Mouse (Mus musculus): Measurements from ENCODE around the gene Mup12. TPM values are rescaled to one million over a fixed set of nuclear protein-coding genes. Genes with fewer than 3 reads are reported as not detected.
"Not testable (repeated sequence)": the region's sequence is repeated elsewhere in the genome, so short reads cannot be mapped to it uniquely, and the experiment has no call there.

The Mup12 gene
- polyA plus RNA-seq (2014; fragmentation: Nextera tagmentation; extraction: Ambion mirVana), result not detected in 2 replicates

DNA sequence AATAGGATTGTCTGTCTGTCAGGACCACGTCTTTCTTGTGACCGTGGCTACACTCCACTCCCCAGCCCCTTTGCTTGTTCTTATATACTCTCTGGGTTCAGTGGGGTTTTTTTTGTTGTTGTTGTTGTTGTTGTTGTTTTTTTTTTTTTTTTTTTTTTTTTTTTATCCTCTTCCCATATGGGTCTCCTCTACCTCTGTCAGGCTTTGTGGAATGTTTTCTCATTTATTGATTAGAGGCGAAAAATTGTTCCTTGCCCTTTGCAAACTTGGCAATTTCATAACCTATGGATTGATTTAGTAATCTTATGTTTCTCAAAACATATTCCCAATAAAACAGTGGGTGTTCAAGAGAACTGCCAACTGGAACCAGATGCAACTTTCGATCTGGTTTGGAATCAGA is at the start of gene Mup12:
Mup12 (minus strand) TSS at position 101 of the 400 bp plus-strand sequence.
- H3K9ac ChIP-seq (replicated peaks; ENCODE audit: low read depth, low read length); H3K9me3 ChIP-seq (ENCODE audit: control insufficient read depth, low read length); H3K4me1 ChIP-seq (ENCODE audit: control insufficient read depth, insufficient read depth, low read length); H3K4me2 ChIP-seq (ENCODE audit: low read depth, low read length); H3K27me3 ChIP-seq (ENCODE audit: control insufficient read depth, insufficient read depth, low read length); H3K36me3 ChIP-seq (ENCODE audit: control insufficient read depth, insufficient read depth, low read length); ATAC-seq (ENCODE audit: low read depth); H3K27ac ChIP-seq (ENCODE audit: low read depth, low read length); H3K4me3 ChIP-seq (ENCODE audit: low read depth, low read length): not testable (repeated sequence)
- 92% methylated on average over 3 of the region's 4 CpGs for WGBS

Other genes starting within 250 kb of the Mup12 start
- not detected in 2 replicates for gene Mup1, start 239.4 kb downstream of the Mup12 start, polyA plus RNA-seq (2014; fragmentation: Nextera tagmentation; extraction: Ambion mirVana)
- not detected in 2 replicates for gene Mup10, start 159.1 kb downstream of the Mup12 start, polyA plus RNA-seq (2014; fragmentation: Nextera tagmentation; extraction: Ambion mirVana)
- gene Mup11, start 78.9 kb downstream of the Mup12 start, polyA plus RNA-seq (2014; fragmentation: Nextera tagmentation; extraction: Ambion mirVana), result not detected in 2 replicates
- not detected in 2 replicates for gene Mup22, start 80.1 kb upstream of the Mup12 start, polyA plus RNA-seq (2014; fragmentation: Nextera tagmentation; extraction: Ambion mirVana)

Data from neural tube, embryonic 14.5 days (tissue).